Mouse (Mus musculus): ENCODE data around the gene Tbcel. TPM values are rescaled to one million over a fixed set of nuclear protein-coding genes. Genes with fewer than 3 reads are reported as not detected.
A peak's percentile ranks its signal among the peaks of the same experiment; 100 is the strongest.

Tbcel gene
- polyA plus RNA-seq, 1 experiment from 2014 or later = 6.4 TPM

DNA sequence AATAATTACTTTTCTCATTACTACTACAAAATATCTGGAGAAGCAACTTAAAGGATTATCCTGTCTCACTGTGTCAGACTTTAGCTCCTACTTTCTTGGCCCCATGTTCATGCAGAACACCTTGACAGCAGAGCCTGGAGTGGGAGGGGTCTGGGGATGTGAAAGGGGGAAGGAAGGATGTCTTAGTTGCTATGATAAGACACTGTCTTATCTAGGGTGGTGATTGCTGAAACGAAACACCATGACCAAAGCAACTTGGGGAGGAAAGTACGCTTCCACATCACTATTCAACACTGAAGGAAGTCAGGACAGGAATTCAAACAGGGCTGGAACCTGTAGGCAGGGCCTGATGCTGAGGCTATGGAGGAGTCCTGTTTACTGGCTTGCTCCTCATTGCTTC lies 11.3 kb downstream of the Tbcel start:
- Histone ChIP-seq H3K4me3 (ENCODE audit: low read depth, low read length) (no peak overlapping the region), H3K27ac (ENCODE audit: low read depth, low read length) (no peak overlapping the region), H3K27me3 (replicated peaks; ENCODE audit: control insufficient read depth, insufficient read depth, low read length) (no peaks in the 10 kb centered on the region), H3K4me2 (no peak overlapping the region), H3K9me3 (ENCODE audit: control insufficient read depth, low read length) (no peaks in the 10 kb centered on the region; the same call in 1 of the 2 replicates), H3K9ac (ENCODE audit: low read depth, low read length) (no peak overlapping the region), H3K36me3 (ENCODE audit: control insufficient read depth, insufficient read depth, low read length) (no peaks in the 10 kb centered on the region), H3K4me1 (replicated peaks; ENCODE audit: control insufficient read depth, insufficient read depth, low read length) (no peaks in the 10 kb centered on the region)
- no peak for DNase-seq (ENCODE audit: low spot score)
- ATAC-seq (replicated peaks; ENCODE audit: low FRiP score) = no peak
- 34% methylated on average over 2 of the region's 2 CpGs for WGBS

GRCm38 (mm10) chr9:42491780-42492179 lies 15.8 kb downstream of the Tbcel start:
- no peak overlapping the region for H3K27ac ChIP-seq (ENCODE audit: low read depth, low read length)
- no peak overlapping the region for H3K4me2 ChIP-seq
- H3K27me3 ChIP-seq (replicated peaks; ENCODE audit: control insufficient read depth, insufficient read depth, low read length) = no peaks in the 10 kb centered on the region
- H3K4me1 ChIP-seq (replicated peaks; ENCODE audit: control insufficient read depth, insufficient read depth, low read length) = no peaks in the 10 kb centered on the region
- DNase-seq (ENCODE audit: low spot score) (no peak), ATAC-seq (replicated peaks; ENCODE audit: low FRiP score) (no peak)
- H3K9ac ChIP-seq (ENCODE audit: low read depth, low read length) = no peak overlapping the region
- no peak overlapping the region for H3K4me3 ChIP-seq (ENCODE audit: low read depth, low read length)
- 87% methylated on average over 9 of the region's 9 CpGs for WGBS
- H3K36me3 ChIP-seq (ENCODE audit: control insufficient read depth, insufficient read depth, low read length) = no peaks in the 10 kb centered on the region
- H3K9me3 ChIP-seq (ENCODE audit: control insufficient read depth, low read length) = no peaks in the 10 kb centered on the region; the same call in 1 of the 2 replicates

GRCm38 (mm10) chr9:42490589-42491382 lies 16.8 kb downstream of the Tbcel start:
- no peaks in the 10 kb centered on the region for H3K27me3 ChIP-seq (replicated peaks; ENCODE audit: control insufficient read depth, insufficient read depth, low read length)
- H3K4me1 ChIP-seq (replicated peaks; ENCODE audit: control insufficient read depth, insufficient read depth, low read length) = no peaks in the 10 kb centered on the region
- H3K4me3 ChIP-seq (ENCODE audit: low read depth, low read length) = no peak overlapping the region
- H3K36me3 ChIP-seq (ENCODE audit: control insufficient read depth, insufficient read depth, low read length) = no peaks in the 10 kb centered on the region
- no peaks in the 10 kb centered on the region for H3K9me3 ChIP-seq (ENCODE audit: control insufficient read depth, low read length)
- H3K9ac ChIP-seq (ENCODE audit: low read depth, low read length) = no peak overlapping the region
- 83% methylated on average over 16 of the region's 16 CpGs for whole genome bisulfite sequencing
- no peak overlapping the region for H3K27ac ChIP-seq (ENCODE audit: low read depth, low read length)
- no peak overlapping the region for H3K4me2 ChIP-seq
- no peak for DNase-seq (ENCODE audit: low spot score)
- no peak for ATAC-seq (replicated peaks; ENCODE audit: low FRiP score)

GRCm38 (mm10) chr9:42488071-42488470 lies 19.5 kb downstream of the Tbcel start:
- Histone ChIP-seq H3K4me2 (no peak overlapping the region), H3K9me3 (ENCODE audit: control insufficient read depth, low read length) (no peaks in the 10 kb centered on the region), H3K27me3 (replicated peaks; ENCODE audit: control insufficient read depth, insufficient read depth, low read length) (no peaks in the 10 kb centered on the region), H3K9ac (ENCODE audit: low read depth, low read length) (no peak overlapping the region), H3K4me1 (replicated peaks; ENCODE audit: control insufficient read depth, insufficient read depth, low read length) (no peaks in the 10 kb centered on the region), H3K4me3 (ENCODE audit: low read depth, low read length) (no peak overlapping the region), H3K36me3 (ENCODE audit: control insufficient read depth, insufficient read depth, low read length) (no peaks in the 10 kb centered on the region), H3K27ac (ENCODE audit: low read depth, low read length) (no peak overlapping the region)
- no peak for DNase-seq (ENCODE audit: low spot score)
- 76% methylated on average over 1 of the region's 1 CpGs for WGBS
- no peak for ATAC-seq (replicated peaks; ENCODE audit: low FRiP score)

GRCm38 (mm10) chr9:42486913-42487312 lies 20.7 kb downstream of the Tbcel start:
- no peaks in the 10 kb centered on the region for H3K27me3 ChIP-seq (replicated peaks; ENCODE audit: control insufficient read depth, insufficient read depth, low read length)
- H3K36me3 ChIP-seq (ENCODE audit: control insufficient read depth, insufficient read depth, low read length) = no peaks in the 10 kb centered on the region
- peak; percentile 1 for DNase-seq (ENCODE audit: low spot score)
- no peak overlapping the region for H3K4me2 ChIP-seq
- H3K27ac ChIP-seq (ENCODE audit: low read depth, low read length) = no peak overlapping the region
- no peaks in the 10 kb centered on the region for H3K4me1 ChIP-seq (replicated peaks; ENCODE audit: control insufficient read depth, insufficient read depth, low read length)
- WGBS = 61% methylated on average over 4 of the region's 4 CpGs
- no peak overlapping the region for H3K4me3 ChIP-seq (ENCODE audit: low read depth, low read length)
- H3K9ac ChIP-seq (ENCODE audit: low read depth, low read length) = no peak overlapping the region
- ATAC-seq (replicated peaks; ENCODE audit: low FRiP score) = no peak
- H3K9me3 ChIP-seq (ENCODE audit: control insufficient read depth, low read length) = no peaks in the 10 kb centered on the region

DNA sequence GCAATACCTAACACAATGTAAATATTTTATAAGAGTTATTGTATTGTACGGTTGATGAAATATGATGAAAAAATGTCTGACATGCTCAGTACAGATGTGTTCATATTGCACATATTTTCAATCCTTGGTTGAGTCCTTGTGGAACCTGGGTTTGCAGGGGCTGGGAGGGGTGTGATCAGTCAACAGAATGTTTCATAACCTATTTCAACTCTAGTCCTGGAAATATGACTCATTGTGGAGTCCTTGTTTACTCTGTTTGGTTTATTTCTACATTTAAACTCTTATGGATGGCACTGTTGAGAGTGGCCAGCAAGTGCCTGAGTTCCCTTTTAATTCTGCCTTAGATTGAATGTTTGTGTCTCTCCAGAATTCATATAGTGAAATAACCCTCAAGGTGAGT lies 22.9 kb downstream of the Tbcel start:
- DNase-seq (ENCODE audit: low spot score) = no peak
- Histone ChIP-seq H3K9me3 (ENCODE audit: control insufficient read depth, low read length) (no peaks in the 10 kb centered on the region), H3K4me3 (ENCODE audit: low read depth, low read length) (no peak overlapping the region), H3K27ac (ENCODE audit: low read depth, low read length) (no peak overlapping the region), H3K36me3 (ENCODE audit: control insufficient read depth, insufficient read depth, low read length) (no peaks in the 10 kb centered on the region), H3K9ac (ENCODE audit: low read depth, low read length) (no peak overlapping the region), H3K4me1 (replicated peaks; ENCODE audit: control insufficient read depth, insufficient read depth, low read length) (no peaks in the 10 kb centered on the region), H3K27me3 (replicated peaks; ENCODE audit: control insufficient read depth, insufficient read depth, low read length) (no peaks in the 10 kb centered on the region), H3K4me2 (no peak overlapping the region)
- whole genome bisulfite sequencing = 91% methylated on average over 1 of the region's 1 CpGs
- no peak for ATAC-seq (replicated peaks; ENCODE audit: low FRiP score)

- ATAC-seq (replicated peaks; ENCODE audit: low FRiP score) (no peak), DNase-seq (ENCODE audit: low spot score) (no peak)
- no peaks in the 10 kb centered on the region for H3K9me3 ChIP-seq (ENCODE audit: control insufficient read depth, low read length)
- no peak overlapping the region for H3K4me2 ChIP-seq
- 75% methylated on average over 1 of the region's 1 CpGs for WGBS
- H3K4me3 ChIP-seq (ENCODE audit: low read depth, low read length) = no peak overlapping the region
- no peaks in the 10 kb centered on the region for H3K4me1 ChIP-seq (replicated peaks; ENCODE audit: control insufficient read depth, insufficient read depth, low read length)
- no peaks in the 10 kb centered on the region for H3K27me3 ChIP-seq (replicated peaks; ENCODE audit: control insufficient read depth, insufficient read depth, low read length)
- H3K27ac ChIP-seq (ENCODE audit: low read depth, low read length) = no peak overlapping the region
- H3K9ac ChIP-seq (ENCODE audit: low read depth, low read length) = no peak overlapping the region
- no peaks in the 10 kb centered on the region for H3K36me3 ChIP-seq (ENCODE audit: control insufficient read depth, insufficient read depth, low read length)
Observed at GRCm38 (mm10) chr9:42482944-42483343, 24.7 kb downstream of the Tbcel start.

- no peaks in the 10 kb centered on the region for H3K36me3 ChIP-seq (ENCODE audit: control insufficient read depth, insufficient read depth, low read length)
- no peak overlapping the region for H3K4me2 ChIP-seq
- H3K4me1 ChIP-seq (replicated peaks; ENCODE audit: control insufficient read depth, insufficient read depth, low read length) = peaks cover 3% of the 10 kb centered on the region
- peak; percentile 16 for DNase-seq (ENCODE audit: low spot score)
- H3K4me3 ChIP-seq (ENCODE audit: low read depth, low read length) = no peak overlapping the region
- H3K9ac ChIP-seq (ENCODE audit: low read depth, low read length) = no peak overlapping the region
- H3K27me3 ChIP-seq (replicated peaks; ENCODE audit: control insufficient read depth, insufficient read depth, low read length) = no peaks in the 10 kb centered on the region
- H3K9me3 ChIP-seq (ENCODE audit: control insufficient read depth, low read length) = no peaks in the 10 kb centered on the region
- ATAC-seq (replicated peaks; ENCODE audit: low FRiP score) = no peak
- H3K27ac ChIP-seq (ENCODE audit: low read depth, low read length) = no peak overlapping the region
- WGBS = 86% methylated on average over 4 of the region's 4 CpGs
Observed at GRCm38 (mm10) chr9:42476166-42476565, 31.4 kb downstream of the Tbcel start.

- H3K27me3 ChIP-seq (replicated peaks; ENCODE audit: control insufficient read depth, insufficient read depth, low read length) = no peaks in the 10 kb centered on the region
- DNase-seq (ENCODE audit: low spot score) (peak; percentile 28), ATAC-seq (replicated peaks; ENCODE audit: low FRiP score) (no peak; the same call in 1 of the 2 replicates)
- no peak overlapping the region for H3K9ac ChIP-seq (ENCODE audit: low read depth, low read length)
- H3K4me1 ChIP-seq (replicated peaks; ENCODE audit: control insufficient read depth, insufficient read depth, low read length) = peaks cover 10% of the 10 kb centered on the region
- H3K4me2 ChIP-seq = no peak overlapping the region; the same call in 1 of the 2 replicates
- WGBS = 37% methylated on average over 8 of the region's 8 CpGs
- no peaks in the 10 kb centered on the region for H3K36me3 ChIP-seq (ENCODE audit: control insufficient read depth, insufficient read depth, low read length)
- H3K9me3 ChIP-seq (ENCODE audit: control insufficient read depth, low read length) = no peaks in the 10 kb centered on the region
- no peak overlapping the region for H3K27ac ChIP-seq (ENCODE audit: low read depth, low read length)
- no peak overlapping the region for H3K4me3 ChIP-seq (ENCODE audit: low read depth, low read length)
Observed at GRCm38 (mm10) chr9:42474244-42474643, 33.4 kb downstream of the Tbcel start.

All from liver, embryonic 11.5 days (tissue).